ENCODE assay signal across 7 mouse cellular contexts in the genomic region with DNA sequence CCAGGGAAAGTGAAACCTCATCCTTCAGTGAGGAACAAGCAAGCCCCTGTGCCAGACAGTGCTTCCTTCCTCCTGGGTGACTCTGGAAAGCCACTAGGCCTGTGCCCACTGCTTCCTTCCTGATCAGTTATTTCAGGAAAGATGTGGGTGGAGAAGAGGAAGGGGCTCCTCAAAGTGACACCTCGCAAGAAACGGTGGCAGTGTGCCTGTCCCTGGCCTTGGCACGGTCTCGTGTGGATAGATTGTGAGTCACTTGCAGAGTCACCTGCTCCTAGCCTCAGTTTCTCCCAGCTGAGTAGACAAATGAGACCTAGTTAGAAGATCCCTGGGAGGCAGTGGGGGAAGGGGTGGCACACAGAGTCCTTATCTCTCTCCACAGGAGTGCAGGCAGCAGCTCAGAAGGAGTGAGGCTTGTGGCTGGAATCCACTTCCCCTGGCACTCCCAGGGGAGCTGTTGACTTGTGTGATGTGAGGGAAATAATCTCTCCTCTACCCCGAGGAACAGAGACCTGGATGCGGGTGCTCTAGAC. TPM values are rescaled to one million over a fixed set of nuclear protein-coding genes. Genes with fewer than 3 reads are reported as not detected.
DNase-seq lines count a peak whose midpoint lies in the region; ATAC-seq lines count a peak whose summit lies in the region.

No protein-coding gene starts in this region.

- peak overlapping the region; percentile 89 for H3K4me3 ChIP-seq in megakaryocyte, embryonic 14.5 days (replicated peaks)

- DNase-seq in right cerebral cortex, adult 18-20 months = peak; percentile 71
- DNase-seq in right cerebral cortex, postnatal 4 days = no peak
- peak; percentile 60 for DNase-seq in heart, postnatal 4 days
- peak; percentile 55 to 82 for DNase-seq in left cerebral cortex, postnatal 25 days (ENCODE audit: low spot score in 2 of 2)
- DNase-seq in thymus, postnatal 4 days = peak; percentile 59

- no peaks in the 10 kb centered on the region for H3K9me3 ChIP-seq in megakaryocyte, embryonic 14.5 days

- H3K36me3 ChIP-seq in megakaryocyte, embryonic 14.5 days (replicated peaks; ENCODE audit: low read length) = peaks cover 85% of the 10 kb centered on the region

- H3K4me1 ChIP-seq in megakaryocyte, embryonic 14.5 days = peaks cover 99% of the 10 kb centered on the region

- intact Hi-C loops in left cerebral cortex, postnatal 25 days (cut with DNase I) = no loop called here

- ATAC-seq in common myeloid progenitor, adult 5-6 weeks (replicated peaks; ENCODE audit: low read depth, poor library complexity, severe bottlenecking) = peak; percentile 77

- no peaks in the 10 kb centered on the region for H3K27me3 ChIP-seq in megakaryocyte, embryonic 14.5 days (replicated peaks)

RNA-seq across cellular contexts. Expression of a gene that starts 35.0 kb away (rescaled TPM):
- total RNA-seq in common myeloid progenitor, adult 5-6 weeks (2017) = 2.7 and 3.7 TPM in 2 replicates
- 10 to 100 TPM; 13.7 to 15.1 TPM for total RNA-seq in heart, postnatal 4 days (2021)
- 1 to 10 TPM; 1.8 to 2.6 TPM for total RNA-seq in left cerebral cortex, postnatal 25 days (2021)
- 2.8 TPM in 1 of 2 replicates, not detected in the other for polyA plus RNA-seq in megakaryocyte, embryonic 14.5 days (2012; ENCODE audit: insufficient read depth, low replicate concordance)

RNA-seq across cellular contexts. Expression of a gene that starts 42.6 kb away (rescaled TPM):
- 8.4 and 11.8 TPM in 2 replicates for total RNA-seq in common myeloid progenitor, adult 5-6 weeks (2017)
- 10 to 100 TPM; 39.0 to 45.0 TPM for total RNA-seq in heart, postnatal 4 days (2021)
- total RNA-seq in left cerebral cortex, postnatal 25 days (2021) = 100 to 1,000 TPM; 128 to 138 TPM
- 498 and 1,222 TPM in 2 replicates for polyA plus RNA-seq in megakaryocyte, embryonic 14.5 days (2012; ENCODE audit: insufficient read depth, low replicate concordance)

RNA-seq across cellular contexts. Expression of a gene that starts 52.9 kb away (rescaled TPM):
- total RNA-seq in common myeloid progenitor, adult 5-6 weeks (2017) = 2.8 and 5.8 TPM in 2 replicates
- total RNA-seq in heart, postnatal 4 days (2021) = 10 to 100 TPM; 71.8 to 76.6 TPM
- total RNA-seq in left cerebral cortex, postnatal 25 days (2021) = 10 to 100 TPM; 19.9 to 30.4 TPM
- polyA plus RNA-seq in megakaryocyte, embryonic 14.5 days (2012; ENCODE audit: insufficient read depth, low replicate concordance) = 9.3 and 45.9 TPM in 2 replicates

RNA-seq across cellular contexts. Expression of a gene that starts 58.8 kb away (rescaled TPM):
- 98.6 and 104 TPM in 2 replicates for total RNA-seq in common myeloid progenitor, adult 5-6 weeks (2017)
- 10 to 100 TPM; 42.4 to 51.9 TPM for total RNA-seq in heart, postnatal 4 days (2021)
- total RNA-seq in left cerebral cortex, postnatal 25 days (2021) = 1 to 10 TPM; 1.7 to 2.2 TPM
- 1.1 and 10.4 TPM in 2 replicates for polyA plus RNA-seq in megakaryocyte, embryonic 14.5 days (2012; ENCODE audit: insufficient read depth, low replicate concordance)
